Mouse (Mus musculus) central nervous system, embryonic 14 days (tissue): Measurements from ENCODE around the gene 4931440F15Rik. TPM values are rescaled to one million over a fixed set of nuclear protein-coding genes. Genes with fewer than 3 reads are reported as not detected.

Experiments
- polyA plus RNA-seq: library from polyadenylated mRNA; depleted of rRNA; stranded (reverse); fragments of >200 nt; gene quantifications from 2 replicates; pipeline ENCODE4 v1.2.3, GENCODE M21; 2012; rRNA removed

The 4931440F15Rik gene
- polyA plus RNA-seq, result 0.20 TPM in 2 replicates

GRCm38 (mm10) chr11:29825271-29825718 is at the start of gene 4931440F15Rik:
Gene 4931440F15Rik, minus strand, starts transcription at chr11:29825668.

Other genes starting within 250 kb of the 4931440F15Rik start
- 278 and 296 TPM in 2 replicates for gene Rtn4, start 132.7 kb downstream of the 4931440F15Rik start, polyA plus RNA-seq
- 13.6 and 14.3 TPM in 2 replicates for gene Eml6, start 200.4 kb upstream of the 4931440F15Rik start, polyA plus RNA-seq